Comparison of ENCODE assay signal across 9 mouse cellular contexts in genomic region chr5:137526192-137526936, GRCm38 (mm10). TPM values are rescaled to one million over a fixed set of nuclear protein-coding genes. Genes with fewer than 3 reads are reported as not detected.
DNase-seq lines count a peak whose midpoint lies in the region; ATAC-seq and TF ChIP-seq lines count a peak whose summit lies in the region.
"Had no signal": no experiment of that assay in that cellular context is flagged by ENCODE, and none has a peak within 500 bp of the region (broad histone marks: within the 10 kb centered on the region; RNA-seq: fewer than 3 reads in every experiment).

No protein-coding gene starts in this region.

- H3K4me1 ChIP-seq in heart, postnatal 0 days (ENCODE audit: control insufficient read depth, insufficient read depth): peaks cover 6% of the 10 kb centered on the region; the same call in 1 of the 2 replicates
- peaks cover 37% of the 10 kb centered on the region for H3K4me1 ChIP-seq in limb, embryonic 12.5 days (replicated peaks)
- peaks cover 11% of the 10 kb centered on the region for H3K4me1 ChIP-seq in midbrain, embryonic 14.5 days (ENCODE audit: control insufficient read depth, insufficient read depth, low read length)

- ATAC-seq in heart, postnatal 0 days (ENCODE audit: insufficient read depth, low read depth): no peak
- ATAC-seq in limb, embryonic 12.5 days (ENCODE audit: insufficient number of reproducible peaks, insufficient read depth, low FRiP score, low TSS enrichment, low read depth): no peak
- ATAC-seq in midbrain, embryonic 14.5 days (ENCODE audit: low FRiP score, low TSS enrichment): no peak

- no peaks in the 10 kb centered on the region for H3K9me3 ChIP-seq in heart, postnatal 0 days (replicated peaks; ENCODE audit: control insufficient read depth, low read length)
- no peaks in the 10 kb centered on the region for H3K9me3 ChIP-seq in limb, embryonic 12.5 days
- H3K9me3 ChIP-seq in midbrain, embryonic 14.5 days (ENCODE audit: control insufficient read depth, low read length): no peaks in the 10 kb centered on the region

- no peak overlapping the region for H3K4me2 ChIP-seq in heart, postnatal 0 days (ENCODE audit: low read depth, low read length)
- no peak overlapping the region for H3K4me2 ChIP-seq in limb, embryonic 12.5 days
- no peak overlapping the region for H3K4me2 ChIP-seq in midbrain, embryonic 14.5 days (ENCODE audit: low read length)

- WGBS in heart, postnatal 0 days: 45% methylated on average over 16 of the region's 16 CpGs
- 55% methylated on average over 16 of the region's 16 CpGs for WGBS in limb, embryonic 12.5 days
- 35% methylated on average over 16 of the region's 16 CpGs for WGBS in midbrain, embryonic 14.5 days

- DNase-seq in gastrocnemius, postnatal 14 days: peak; percentile 60
- DNase-seq in gastrocnemius, postnatal 25 days: no peak
- peak; percentile 62 for DNase-seq in 3T3-L1 (ENCODE audit: low read depth, low spot score)
- DNase-seq in cerebellum, postnatal 14 days: peak; percentile 66 to 74
- no peak for DNase-seq in heart, postnatal 0 days (ENCODE audit: low spot score)
- peak; percentile 62 for DNase-seq in midbrain, embryonic 14.5 days
- no peak for DNase-seq in frontal cortex, postnatal 14 days (ENCODE audit: low spot score in 2 of 2)

- TF ChIP-seq EP300 in heart, postnatal 0 days (IDR thresholded peaks at IDR 0.05; ENCODE audit: low read depth): 0 out of 2 replicates have a peak, but pooled peaks have one; percentile 21

- H3K27ac ChIP-seq in heart, postnatal 0 days (ENCODE audit: low read depth): peak overlapping the region; percentile 15; the same call in 1 of the 2 replicates
- peak overlapping the region; percentile 50 for H3K27ac ChIP-seq in limb, embryonic 12.5 days
- H3K27ac ChIP-seq in midbrain, embryonic 14.5 days (replicated peaks; ENCODE audit: low read depth, low read length): peak overlapping the region; percentile 72

- no peak overlapping the region for H3K9ac ChIP-seq in heart, postnatal 0 days (replicated peaks; ENCODE audit: low read depth, low read length)
- H3K9ac ChIP-seq in limb, embryonic 12.5 days (replicated peaks): no peak overlapping the region
- H3K9ac ChIP-seq in midbrain, embryonic 14.5 days (replicated peaks; ENCODE audit: low read length): no peak overlapping the region; the same call in 1 of the 2 replicates

- intact Hi-C loops in gastrocnemius, postnatal 14 days (cut with DNase I; ENCODE audit: low total_unique reads): loop anchor here (10.0 kb wide), 1 partner anchor 108 kb away; no protein-coding TSS in a partner anchor

- peaks cover 88% of the 10 kb centered on the region for H3K36me3 ChIP-seq in heart, postnatal 0 days (replicated peaks; ENCODE audit: control insufficient read depth, insufficient read depth, low read length)
- peaks cover 86% of the 10 kb centered on the region for H3K36me3 ChIP-seq in limb, embryonic 12.5 days
- peaks cover 88% of the 10 kb centered on the region for H3K36me3 ChIP-seq in midbrain, embryonic 14.5 days (ENCODE audit: control insufficient read depth, insufficient read depth, low read length)

- no peak for TF ChIP-seq CTCF in heart, postnatal 0 days (IDR thresholded peaks at IDR 0.05; ENCODE audit: low read depth)

- H3K4me3 ChIP-seq in heart, postnatal 0 days (ENCODE audit: low read depth, low read length): no peak overlapping the region
- H3K4me3 ChIP-seq in limb, embryonic 12.5 days (replicated peaks): no peak overlapping the region
- H3K4me3 ChIP-seq in midbrain, embryonic 14.5 days (replicated peaks; ENCODE audit: low read depth, low read length): no peak overlapping the region

- H3K27me3 ChIP-seq in heart, postnatal 0 days (ENCODE audit: control insufficient read depth, insufficient read depth, low read length): no peaks in the 10 kb centered on the region
- H3K27me3 ChIP-seq in limb, embryonic 12.5 days: no peaks in the 10 kb centered on the region
- H3K27me3 ChIP-seq in midbrain, embryonic 14.5 days (ENCODE audit: control insufficient read depth, insufficient read depth, low read length): no peaks in the 10 kb centered on the region

RNA-seq across cellular contexts. Expression of gene Epo, which starts 6.7 kb away (rescaled TPM):
- total RNA-seq in gastrocnemius, postnatal 14 days (2021): not detected
- total RNA-seq in gastrocnemius, postnatal 25 days (2021): not detected
- not detected in 2 replicates for total RNA-seq in heart, postnatal 0 days (2014; rRNA removed; ENCODE audit: low replicate concordance)
- not detected in 2 replicates for polyA plus RNA-seq in heart, postnatal 0 days (2015; fragmentation: Nextera tagmentation; extraction: Ambion mirVana)
- 0.71 TPM in 1 of 2 replicates, not detected in the other for polyA plus RNA-seq in limb, embryonic 12.5 days (2016; fragmentation: Nextera tagmentation; extraction: Ambion mirVana)
- polyA plus RNA-seq in midbrain, embryonic 14.5 days (2014; fragmentation: Nextera tagmentation; extraction: Ambion mirVana): not detected in 2 replicates
- polyA plus RNA-seq: heart, embryonic 14.5 days had no signal

RNA-seq across cellular contexts. Expression of gene Gnb2, which starts 6.9 kb away (rescaled TPM):
- 100 to 1,000 TPM; 194 to 231 TPM for total RNA-seq in gastrocnemius, postnatal 14 days (2021)
- total RNA-seq in gastrocnemius, postnatal 25 days (2021): 100 to 1,000 TPM; 129 to 130 TPM
- 599 and 872 TPM in 2 replicates for total RNA-seq in heart, postnatal 0 days (2014; rRNA removed; ENCODE audit: low replicate concordance)
- polyA plus RNA-seq in heart, postnatal 0 days (2015; fragmentation: Nextera tagmentation; extraction: Ambion mirVana): 301 TPM in 2 replicates
- polyA plus RNA-seq in limb, embryonic 12.5 days (2016; fragmentation: Nextera tagmentation; extraction: Ambion mirVana): 337 and 349 TPM in 2 replicates
- polyA plus RNA-seq in midbrain, embryonic 14.5 days (2014; fragmentation: Nextera tagmentation; extraction: Ambion mirVana): 633 and 757 TPM in 2 replicates

RNA-seq across cellular contexts. Expression of gene Gigyf1, which starts 8.0 kb away (rescaled TPM):
- 10 to 100 TPM; 13.4 to 18.5 TPM for total RNA-seq in gastrocnemius, postnatal 14 days (2021)
- 10 to 100 TPM; 15.2 to 17.5 TPM for total RNA-seq in gastrocnemius, postnatal 25 days (2021)
- 12.0 and 17.7 TPM in 2 replicates for total RNA-seq in heart, postnatal 0 days (2014; rRNA removed; ENCODE audit: low replicate concordance)
- 7.2 TPM in 2 replicates for polyA plus RNA-seq in heart, postnatal 0 days (2015; fragmentation: Nextera tagmentation; extraction: Ambion mirVana)
- polyA plus RNA-seq in limb, embryonic 12.5 days (2016; fragmentation: Nextera tagmentation; extraction: Ambion mirVana): 17.0 and 17.7 TPM in 2 replicates
- 17.0 and 23.5 TPM in 2 replicates for polyA plus RNA-seq in midbrain, embryonic 14.5 days (2014; fragmentation: Nextera tagmentation; extraction: Ambion mirVana)

RNA-seq across cellular contexts. Expression of gene Pop7, which starts 24.0 kb away (rescaled TPM):
- 10 to 100 TPM; 15.9 to 16.1 TPM for total RNA-seq in gastrocnemius, postnatal 14 days (2021)
- total RNA-seq in gastrocnemius, postnatal 25 days (2021): 1 to 10 TPM; 9.7 to 9.9 TPM
- total RNA-seq in heart, postnatal 0 days (2014; rRNA removed; ENCODE audit: low replicate concordance): 40.1 and 61.3 TPM in 2 replicates
- polyA plus RNA-seq in heart, postnatal 0 days (2015; fragmentation: Nextera tagmentation; extraction: Ambion mirVana): 39.9 and 40.6 TPM in 2 replicates
- polyA plus RNA-seq in limb, embryonic 12.5 days (2016; fragmentation: Nextera tagmentation; extraction: Ambion mirVana): 48.0 and 52.7 TPM in 2 replicates
- 83.7 and 103 TPM in 2 replicates for polyA plus RNA-seq in midbrain, embryonic 14.5 days (2014; fragmentation: Nextera tagmentation; extraction: Ambion mirVana)

RNA-seq across cellular contexts. Expression of gene Actl6b, which starts 27.0 kb away (rescaled TPM):
- total RNA-seq in gastrocnemius, postnatal 14 days (2021): not detected
- not detected for total RNA-seq in gastrocnemius, postnatal 25 days (2021)
- total RNA-seq in heart, postnatal 0 days (2014; rRNA removed; ENCODE audit: low replicate concordance): not detected in 2 replicates
- polyA plus RNA-seq in heart, postnatal 0 days (2015; fragmentation: Nextera tagmentation; extraction: Ambion mirVana): not detected in 2 replicates
- 0.68 TPM in 1 of 2 replicates, not detected in the other for polyA plus RNA-seq in limb, embryonic 12.5 days (2016; fragmentation: Nextera tagmentation; extraction: Ambion mirVana)
- 234 and 291 TPM in 2 replicates for polyA plus RNA-seq in midbrain, embryonic 14.5 days (2014; fragmentation: Nextera tagmentation; extraction: Ambion mirVana)

Comparison
In these comparisons a context has a peak if more than half of its experiments do, and no peak if none do; other contexts are left out.
1. DNase-seq: peak in gastrocnemius, postnatal 14 days (single experiment), 3T3-L1 (single experiment), cerebellum, postnatal 14 days (2 of 2) and midbrain, embryonic 14.5 days (single experiment); none in gastrocnemius, postnatal 25 days (single experiment), heart, postnatal 0 days (single experiment) and frontal cortex, postnatal 14 days (0 of 2).
2. H3K27ac ChIP-seq: peak in every context shown above with its lines; median percentile 72 in midbrain, embryonic 14.5 days; 50 in limb, embryonic 12.5 days; 15 in heart, postnatal 0 days.